Comparison of ENCODE assay signal across 8 mouse cellular contexts in genomic region chr7:114292501-114292971, GRCm38 (mm10). TPM values are rescaled to one million over a fixed set of nuclear protein-coding genes. Genes with fewer than 3 reads are reported as not detected.
DNase-seq lines count a peak whose midpoint lies in the region; ATAC-seq lines count a peak whose summit lies in the region.

No protein-coding gene starts in this region.

- no peaks in the 10 kb centered on the region for H3K9me3 ChIP-seq in hindbrain, embryonic 14.5 days (ENCODE audit: control insufficient read depth, low read length)

- no peak overlapping the region for H3K4me3 ChIP-seq in hindbrain, embryonic 14.5 days (replicated peaks; ENCODE audit: low read length)

- H3K4me1 ChIP-seq in hindbrain, embryonic 14.5 days (replicated peaks; ENCODE audit: control insufficient read depth, insufficient read depth, low read length): no peaks in the 10 kb centered on the region

- H3K27me3 ChIP-seq in hindbrain, embryonic 14.5 days (ENCODE audit: control insufficient read depth, insufficient read depth, low read length): no peaks in the 10 kb centered on the region; the same call in 1 of the 2 replicates

- peak; percentile 83 for DNase-seq in adrenal gland, adult 2 months
- DNase-seq in cerebellum, postnatal 14 days: peak; percentile 93 to 94
- DNase-seq in gastrocnemius, adult 8-10 months (ENCODE audit: low spot score in 2 of 2): peak; percentile 52 to 75
- DNase-seq in hindbrain, embryonic 14.5 days (ENCODE audit: low spot score): peak; percentile 49
- DNase-seq in left cerebral cortex, postnatal 14 days (ENCODE audit: low spot score in 2 of 2): peak; percentile 57 to 73
- peak; percentile 85 to 91 for DNase-seq in lung, postnatal 4 days
- peak; percentile 31 for DNase-seq in retina, embryonic 14.5 days (ENCODE audit: low spot score)

- H3K9ac ChIP-seq in hindbrain, embryonic 14.5 days: no peak overlapping the region

- no peak for ATAC-seq in hindbrain, embryonic 14.5 days (ENCODE audit: low FRiP score)
- ATAC-seq in inflammation-experienced regulatory T-cells, adult 6 months: no peak

- H3K27ac ChIP-seq in hindbrain, embryonic 14.5 days: no peak overlapping the region

- intact Hi-C loops in left cerebral cortex, postnatal 14 days (cut with DNase I): no loop called here

- H3K36me3 ChIP-seq in hindbrain, embryonic 14.5 days (replicated peaks; ENCODE audit: control insufficient read depth, insufficient read depth): no peaks in the 10 kb centered on the region

- peak overlapping the region; percentile 28; the same call in 1 of the 2 replicates for H3K4me2 ChIP-seq in hindbrain, embryonic 14.5 days (replicated peaks)

- 13% methylated on average over 12 of the region's 12 CpGs for WGBS in hindbrain, embryonic 14.5 days

RNA-seq across cellular contexts. Expression of gene Psma1, which starts 16.6 kb away (rescaled TPM):
- 100 to 1,000 TPM; 159 to 179 TPM for total RNA-seq in adrenal gland, adult 2 months (2021)
- 26.2 and 30.9 TPM in 2 replicates for polyA plus RNA-seq in adrenal gland, adult 2 months (2012; rRNA removed)
- 100 to 1,000 TPM in 1 of 4 experiments, 10 to 100 TPM in 3; 90.7 to 104 (median 96.9) TPM for total RNA-seq in gastrocnemius, adult 8-10 months (2022)
- polyA plus RNA-seq in hindbrain, embryonic 14.5 days (2014; fragmentation: Nextera tagmentation; extraction: Ambion mirVana): 331 and 341 TPM in 2 replicates
- 100 to 1,000 TPM; 114 to 128 TPM for total RNA-seq in left cerebral cortex, postnatal 14 days (2021)
- 100 to 1,000 TPM; 227 to 338 (median 255) TPM for polyA plus RNA-seq in inflammation-experienced regulatory T-cells, adult 6 months (2017; shearing (Covaris generic))

RNA-seq across cellular contexts. Expression of gene Copb1, which starts 38.0 kb away (rescaled TPM):
- 100 to 1,000 TPM; 110 to 120 TPM for total RNA-seq in adrenal gland, adult 2 months (2021)
- polyA plus RNA-seq in adrenal gland, adult 2 months (2012; rRNA removed): 12.6 and 13.8 TPM in 2 replicates
- 10 to 100 TPM; 20.2 to 24.6 (median 22.5) TPM for total RNA-seq in gastrocnemius, adult 8-10 months (2022)
- 96.1 and 110 TPM in 2 replicates for polyA plus RNA-seq in hindbrain, embryonic 14.5 days (2014; fragmentation: Nextera tagmentation; extraction: Ambion mirVana)
- 10 to 100 TPM; 58.1 to 61.9 TPM for total RNA-seq in left cerebral cortex, postnatal 14 days (2021)
- polyA plus RNA-seq in inflammation-experienced regulatory T-cells, adult 6 months (2017; shearing (Covaris generic)): 100 to 1,000 TPM; 114 to 150 (median 118) TPM

Comparison
In these comparisons a context has a peak if more than half of its experiments do, and no peak if none do; other contexts are left out.
1. DNase-seq: peak in every context shown above with its lines; median percentile 94 in cerebellum, postnatal 14 days; 88 in lung, postnatal 4 days; 83 in adrenal gland, adult 2 months; 65 in left cerebral cortex, postnatal 14 days; 64 in gastrocnemius, adult 8-10 months; 49 in hindbrain, embryonic 14.5 days; 31 in retina, embryonic 14.5 days.